In genomic region chr13:63524608-63525570, GRCm38 (mm10) we compare ENCODE assay signal across 9 mouse cellular contexts. TPM values are rescaled to one million over a fixed set of nuclear protein-coding genes. Genes with fewer than 3 reads are reported as not detected.
A peak's percentile ranks its signal among the peaks of the same experiment; 100 is the strongest.
DNase-seq lines count a peak whose midpoint lies in the region; ATAC-seq lines count a peak whose summit lies in the region.
"Had no signal": no experiment of that assay in that cellular context is flagged by ENCODE, and none has a peak within 500 bp of the region (broad histone marks: within the 10 kb centered on the region; RNA-seq: fewer than 3 reads in every experiment).

No protein-coding gene starts in this region.

- no peak overlapping the region for H3K4me3 ChIP-seq in kidney, embryonic 16.5 days (ENCODE audit: low read length)
- H3K4me3 ChIP-seq in forebrain, embryonic 14.5 days (ENCODE audit: low read depth, low read length) = no peak overlapping the region
- H3K4me3 ChIP-seq: myocyte had no signal

- H3K36me3 ChIP-seq in kidney, embryonic 16.5 days (ENCODE audit: insufficient read depth, low read length) = peaks cover 63% of the 10 kb centered on the region
- peaks cover 52% of the 10 kb centered on the region for H3K36me3 ChIP-seq in forebrain, embryonic 14.5 days (ENCODE audit: control insufficient read depth, insufficient read depth, low read length)

- no peak overlapping the region for H3K4me2 ChIP-seq in kidney, embryonic 16.5 days (replicated peaks; ENCODE audit: low read depth, low read length)
- H3K4me2 ChIP-seq in forebrain, embryonic 14.5 days (ENCODE audit: low read length) = no peak overlapping the region

- 53% methylated on average over 25 of the region's 25 CpGs for WGBS in kidney, embryonic 16.5 days
- WGBS in forebrain, embryonic 14.5 days = 43% methylated on average over 25 of the region's 25 CpGs

- 0 out of 2 replicates have a peak, but pooled peaks have one; percentile 28 for ATAC-seq in kidney, embryonic 16.5 days (ENCODE audit: low FRiP score, low TSS enrichment)
- ATAC-seq in forebrain, embryonic 14.5 days = peak; percentile 74
- no peak for ATAC-seq in megakaryocyte-erythroid progenitor cell, adult 5-6 weeks (replicated peaks; ENCODE audit: low FRiP score, low TSS enrichment, poor library complexity, severe bottlenecking)

- DNase-seq in kidney, adult 9 months = no peak
- DNase-seq in cerebellum, adult 11-12 months = peak; percentile 64
- DNase-seq in forebrain, embryonic 14.5 days (ENCODE audit: low spot score) = peak; percentile 84
- peak; percentile 27 to 33 for DNase-seq in layer of hippocampus, postnatal 25 days (ENCODE audit: extremely low spot score in 1 of 2, low spot score in 1 of 2)
- no peak for DNase-seq in gastrocnemius, postnatal 10 days
- DNase-seq in left cerebral cortex, adult 9 months (ENCODE audit: low spot score in 2 of 2) = no peak

- peaks cover 52% of the 10 kb centered on the region for H3K4me1 ChIP-seq in kidney, embryonic 16.5 days (ENCODE audit: insufficient read depth, low read length)
- H3K4me1 ChIP-seq in forebrain, embryonic 14.5 days (ENCODE audit: control insufficient read depth, insufficient read depth, low read length) = peaks cover 28% of the 10 kb centered on the region

- H3K27ac ChIP-seq in kidney, embryonic 16.5 days (ENCODE audit: low read length) = peak overlapping the region; percentile 19
- H3K27ac ChIP-seq in forebrain, embryonic 14.5 days (ENCODE audit: low read depth, low read length) = no peak overlapping the region

- no peaks in the 10 kb centered on the region for H3K27me3 ChIP-seq in kidney, embryonic 16.5 days (ENCODE audit: insufficient read depth, low read length)
- H3K27me3 ChIP-seq in forebrain, embryonic 14.5 days (replicated peaks; ENCODE audit: control insufficient read depth, insufficient read depth, low read length) = peaks cover 6% of the 10 kb centered on the region

- H3K9ac ChIP-seq in kidney, embryonic 16.5 days (replicated peaks; ENCODE audit: low read length) = no peak overlapping the region
- H3K9ac ChIP-seq in forebrain, embryonic 14.5 days (ENCODE audit: low read length) = 0 out of 2 replicates have a peak overlapping the region, but pooled peaks have one; percentile 17

- no peaks in the 10 kb centered on the region for H3K9me3 ChIP-seq in kidney, embryonic 16.5 days (ENCODE audit: low read length)
- H3K9me3 ChIP-seq in forebrain, embryonic 14.5 days (replicated peaks; ENCODE audit: control insufficient read depth, low read length) = no peaks in the 10 kb centered on the region

RNA-seq across cellular contexts. Expression of gene Fancc, which starts 27.8 kb away (rescaled TPM):
- polyA plus RNA-seq in kidney, embryonic 16.5 days (2015; fragmentation: Nextera tagmentation; extraction: Ambion mirVana) = 22.2 and 24.5 TPM in 2 replicates
- polyA plus RNA-seq in forebrain, embryonic 14.5 days (2014; fragmentation: Nextera tagmentation; extraction: Ambion mirVana) = 12.8 and 13.1 TPM in 2 replicates
- total RNA-seq in layer of hippocampus, postnatal 25 days (2021) = 1 to 10 TPM; 5.4 to 7.7 TPM
- total RNA-seq in megakaryocyte-erythroid progenitor cell, adult 5-6 weeks (2014; fragmentation: Nextera tagmentation) = 16.9 and 21.7 TPM in 2 replicates
- 16.6 and 20.0 TPM in 2 replicates for total RNA-seq in megakaryocyte-erythroid progenitor cell, adult 5-6 weeks (2017)
- 1 to 10 TPM; 5.2 to 7.0 TPM for total RNA-seq in gastrocnemius, postnatal 10 days (2021)

RNA-seq across cellular contexts. Expression of gene Ptch1, which starts 48.5 kb away (rescaled TPM):
- 15.8 and 18.9 TPM in 2 replicates for polyA plus RNA-seq in kidney, embryonic 16.5 days (2015; fragmentation: Nextera tagmentation; extraction: Ambion mirVana)
- polyA plus RNA-seq in forebrain, embryonic 14.5 days (2014; fragmentation: Nextera tagmentation; extraction: Ambion mirVana) = 9.7 and 11.3 TPM in 2 replicates
- total RNA-seq in layer of hippocampus, postnatal 25 days (2021) = 10 to 100 TPM; 39.9 to 47.9 TPM
- total RNA-seq in megakaryocyte-erythroid progenitor cell, adult 5-6 weeks (2014; fragmentation: Nextera tagmentation) = 17.2 and 28.8 TPM in 2 replicates
- 13.1 and 26.9 TPM in 2 replicates for total RNA-seq in megakaryocyte-erythroid progenitor cell, adult 5-6 weeks (2017)
- total RNA-seq in gastrocnemius, postnatal 10 days (2021) = 10 to 100 TPM; 13.6 to 20.3 TPM

Comparison
In these comparisons a context has a peak if more than half of its experiments do, and no peak if none do; other contexts are left out.
1. DNase-seq: peak in cerebellum, adult 11-12 months (single experiment), forebrain, embryonic 14.5 days (single experiment) and layer of hippocampus, postnatal 25 days (2 of 2); none in kidney, adult 9 months (single experiment), gastrocnemius, postnatal 10 days (single experiment) and left cerebral cortex, adult 9 months (0 of 2).